Mouse (Mus musculus) forebrain, postnatal 0 days (tissue): ENCODE measurements at regions not wholly inside any gene's neighbourhood (a gene's known extent, or its start where the extent isn't known, plus 50 kb on each side); places are given as distances from the start of the nearest gene placed in this dataset.
A peak's percentile ranks its signal among the peaks of the same experiment; 100 is the strongest.

Source experiments
- ATAC-seq: fragments of 200-750 bp; cut with Nextera tagmentation; 2 replicates; pipeline ENCODE4 v1.8.0; 2017; ENCODE audit warnings: mild to moderate bottlenecking, moderate library complexity
- DNase-seq: peaks from one replicate; pipeline ENCODE4 v3.0.0-alpha.2; 2015
- H3K27ac ChIP-seq: fragments of 300-500 bp; sonication (generic); 2 replicates; pipeline ENCODE4 v1.5.1; 2014; ENCODE audit warnings: low read depth, mild to moderate bottlenecking, antibody characterized with exemption, low read length, moderate library complexity, mixed read lengths
- H3K27me3 ChIP-seq: fragments of 300-500 bp; sonication (generic); 2 replicates; pipeline ENCODE4 v1.6.1; 2014; ENCODE audit warnings: mild to moderate bottlenecking, low read length, mixed read lengths; ENCODE audit not compliant: insufficient read depth
- H3K36me3 ChIP-seq: fragments of 300-500 bp; sonication (generic); 2 replicates; pipeline ENCODE4 v1.6.1; 2014; ENCODE audit warnings: mild to moderate bottlenecking, moderate library complexity; ENCODE audit not compliant: insufficient read depth
- H3K4me1 ChIP-seq: fragments of 300-500 bp; sonication (generic); 2 replicates; pipeline ENCODE4 v1.6.1; 2014; ENCODE audit warnings: antibody characterized with exemption; ENCODE audit not compliant: insufficient read depth
- H3K4me2 ChIP-seq: fragments of 300-500 bp; sonication (generic); 2 replicates; pipeline ENCODE4 v1.6.1; 2014; ENCODE audit warnings: low read depth, mild to moderate bottlenecking, moderate library complexity
- H3K4me3 ChIP-seq: fragments of 300-500 bp; sonication (generic); 2 replicates; pipeline ENCODE4 v1.5.1; 2014; ENCODE audit warnings: low read depth, low read length, mixed read lengths
- H3K9ac ChIP-seq: fragments of 300-500 bp; sonication (generic); 2 replicates; pipeline ENCODE4 v1.6.1; 2014; ENCODE audit warnings: mild to moderate bottlenecking
- H3K9me3 ChIP-seq: fragments of 300-500 bp; sonication (generic); 2 replicates; pipeline ENCODE4 v1.6.1; 2016; ENCODE audit warnings: low read length
- CTCF ChIP-seq: sonication (generic); IDR thresholded peaks from 2 replicates; pipeline ENCODE4 v1.5.1; 2016; ENCODE audit warnings: antibody characterized with exemption, control low read depth, low read depth
- WGBS: fragments of 180-500 bp; shearing (Covaris S2); extraction: QIAGEN DNeasy Blood & Tissue Kit; methylation state at CpG from one replicate; pipeline ENCODE4 v1.1.7; 2014; 5-methylcytosine and 5-hydroxymethylcytosine counted together

DNA sequence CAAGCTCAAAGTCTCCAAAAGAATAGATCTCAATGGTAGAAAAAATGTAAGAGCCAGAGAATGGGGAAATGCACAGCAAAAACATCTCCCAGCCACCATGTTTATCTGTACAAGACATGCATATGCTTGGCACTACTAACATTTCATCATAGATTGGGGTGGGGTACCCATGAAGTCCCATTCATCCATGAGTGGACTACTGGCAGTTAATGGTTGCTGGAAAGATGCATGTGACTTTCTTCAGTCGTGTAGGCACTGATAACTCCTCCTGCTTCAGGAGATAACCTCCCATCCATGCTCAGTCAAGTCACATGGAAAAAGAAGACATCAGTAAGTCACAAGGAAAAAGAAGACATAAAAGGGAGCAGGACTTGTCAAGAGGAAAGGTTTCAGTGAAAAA is 65.3 kb downstream of the Lpar4 start:
- no peaks in the 10 kb centered on the region for H3K4me1 ChIP-seq
- H3K27me3 ChIP-seq, result no peaks in the 10 kb centered on the region
- WGBS, result 60% methylated on average over 1 of the region's 1 CpGs
- H3K9ac ChIP-seq, result no peak overlapping the region
- H3K4me2 ChIP-seq, result no peak overlapping the region
- no peak for DNase-seq
- H3K4me3 ChIP-seq, result no peak overlapping the region
- no peak for ATAC-seq
- no peak overlapping the region for H3K27ac ChIP-seq
- TF ChIP-seq CTCF, result no peak
- H3K9me3 ChIP-seq, result no peaks in the 10 kb centered on the region
- H3K36me3 ChIP-seq, result no peaks in the 10 kb centered on the region

DNA sequence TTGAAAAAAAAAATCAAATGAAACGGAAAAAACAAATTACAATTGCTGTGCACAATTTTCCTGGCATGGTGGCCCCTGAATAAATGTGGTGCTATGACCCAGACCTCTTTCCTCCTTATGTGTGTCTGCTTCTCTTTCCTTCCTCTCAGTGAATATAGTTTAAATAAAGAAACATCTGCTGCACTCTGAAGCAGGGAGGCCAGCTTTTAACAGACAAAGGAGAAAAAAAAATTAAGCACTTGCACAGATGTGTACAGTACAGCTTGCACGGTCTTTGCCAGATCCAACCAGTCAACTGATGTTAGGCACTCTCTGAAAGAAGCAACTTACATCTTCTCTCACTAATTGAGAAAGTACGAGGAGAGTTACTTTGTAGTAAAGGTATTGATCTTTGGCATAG is 66.4 kb downstream of the Lpar4 start:
- Histone ChIP-seq H3K27me3 (no peaks in the 10 kb centered on the region), H3K9ac (no peak overlapping the region), H3K4me2 (no peak overlapping the region), H3K27ac (no peak overlapping the region), H3K4me3 (no peak overlapping the region), H3K36me3 (no peaks in the 10 kb centered on the region), H3K4me1 (no peaks in the 10 kb centered on the region), H3K9me3 (no peaks in the 10 kb centered on the region)
- TF ChIP-seq CTCF, result no peak
- DNase-seq, result no peak
- 37% methylated on average over 3 of the region's 3 CpGs for WGBS
- no peak for ATAC-seq

DNA sequence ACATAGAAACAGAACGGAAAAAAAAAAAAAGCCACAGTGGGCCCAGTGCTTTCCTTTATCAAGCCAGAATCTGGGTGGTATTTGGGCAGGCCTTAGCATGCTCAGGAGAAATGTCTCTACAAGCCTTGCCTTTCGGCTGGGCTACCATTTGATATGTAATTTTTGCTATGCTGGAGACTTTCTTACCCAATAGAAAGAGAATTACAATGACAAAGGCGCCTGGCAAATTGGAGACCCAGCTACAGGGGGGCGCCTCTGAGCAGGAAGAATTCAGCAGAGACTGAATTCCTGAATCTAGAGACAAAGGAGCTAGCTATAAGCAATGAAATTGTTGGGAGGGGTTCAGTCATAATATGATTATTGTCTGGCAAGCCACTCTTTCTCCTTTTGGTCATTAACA is 67.4 kb downstream of the Lpar4 start:
- H3K4me2 ChIP-seq, result no peak overlapping the region
- no peak overlapping the region for H3K9ac ChIP-seq
- no peaks in the 10 kb centered on the region for H3K36me3 ChIP-seq
- DNase-seq (no peak), ATAC-seq (no peak)
- no peaks in the 10 kb centered on the region for H3K4me1 ChIP-seq
- no peak overlapping the region for H3K27ac ChIP-seq
- WGBS, result 21% methylated on average over 4 of the region's 4 CpGs
- H3K9me3 ChIP-seq, result no peaks in the 10 kb centered on the region
- TF ChIP-seq CTCF, result no peak
- no peaks in the 10 kb centered on the region for H3K27me3 ChIP-seq
- no peak overlapping the region for H3K4me3 ChIP-seq

DNA sequence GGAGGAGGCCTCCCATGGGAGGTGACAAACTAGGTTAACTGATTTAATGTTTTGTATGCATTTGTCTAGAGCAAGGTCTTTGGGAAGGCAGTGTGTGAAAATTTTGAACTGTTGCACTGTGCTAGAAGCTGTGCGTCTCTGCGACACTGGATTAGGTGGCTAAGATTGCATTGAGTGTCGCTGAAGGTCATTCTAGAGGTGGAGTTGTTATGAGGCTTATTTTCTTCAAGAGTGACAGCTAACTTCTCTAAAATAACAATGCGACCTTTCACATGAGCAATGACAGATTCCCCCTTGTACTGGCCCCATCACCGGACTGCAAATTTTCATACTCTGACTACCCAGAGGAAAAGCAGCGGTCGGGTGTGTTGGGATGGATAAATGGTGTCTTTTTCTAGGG is 83.8 kb upstream of the P2ry10 start:
- no peak for TF ChIP-seq CTCF
- Histone ChIP-seq H3K27ac (no peak overlapping the region), H3K9ac (no peak overlapping the region), H3K36me3 (no peaks in the 10 kb centered on the region), H3K4me1 (no peaks in the 10 kb centered on the region), H3K4me3 (no peak overlapping the region), H3K4me2 (no peak overlapping the region), H3K9me3 (no peaks in the 10 kb centered on the region), H3K27me3 (no peaks in the 10 kb centered on the region)
- DNase-seq (no peak), ATAC-seq (no peak)
- WGBS, result 65% methylated on average over 7 of the region's 7 CpGs

- H3K4me2 ChIP-seq, result no peak overlapping the region
- H3K9me3 ChIP-seq, result no peaks in the 10 kb centered on the region
- no peak overlapping the region for H3K27ac ChIP-seq
- ATAC-seq (no peak), DNase-seq (no peak)
- H3K9ac ChIP-seq, result no peak overlapping the region
- 37% methylated on average over 4 of the region's 4 CpGs for WGBS
- TF ChIP-seq CTCF, result no peak
- no peaks in the 10 kb centered on the region for H3K4me1 ChIP-seq
- no peaks in the 10 kb centered on the region for H3K27me3 ChIP-seq
- H3K36me3 ChIP-seq, result no peaks in the 10 kb centered on the region
- no peak overlapping the region for H3K4me3 ChIP-seq
Measured at GRCm38 (mm10) chrX:107008968-107009367, 79.3 kb upstream of the P2ry10 start.

DNA sequence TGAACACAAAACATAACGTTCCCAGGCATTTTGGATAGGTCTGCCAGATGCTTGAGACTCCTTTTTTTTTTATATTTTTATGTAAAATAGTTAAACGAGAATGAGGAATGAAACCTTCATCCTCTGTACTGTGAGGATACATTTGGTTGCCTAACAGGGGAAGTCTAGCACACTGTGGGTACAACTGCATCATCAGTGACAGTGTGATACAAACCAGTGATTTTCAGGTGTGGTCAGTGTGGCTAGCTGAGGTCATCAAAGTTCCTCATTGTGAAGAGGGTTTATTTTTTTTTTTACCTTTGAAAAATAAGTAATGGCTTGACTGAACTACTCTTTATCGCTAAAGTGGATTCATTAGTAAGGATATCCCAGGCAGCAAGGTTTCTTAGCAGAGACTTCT is 75.7 kb upstream of the P2ry10 start:
- Histone ChIP-seq H3K36me3 (no peaks in the 10 kb centered on the region), H3K4me3 (no peak overlapping the region), H3K27me3 (no peaks in the 10 kb centered on the region), H3K4me2 (no peak overlapping the region), H3K27ac (no peak overlapping the region), H3K9me3 (no peaks in the 10 kb centered on the region), H3K9ac (no peak overlapping the region), H3K4me1 (no peaks in the 10 kb centered on the region)
- 67% methylated on average over 3 of the region's 3 CpGs for WGBS
- DNase-seq, result no peak
- ATAC-seq, result no peak
- TF ChIP-seq CTCF, result no peak

DNA sequence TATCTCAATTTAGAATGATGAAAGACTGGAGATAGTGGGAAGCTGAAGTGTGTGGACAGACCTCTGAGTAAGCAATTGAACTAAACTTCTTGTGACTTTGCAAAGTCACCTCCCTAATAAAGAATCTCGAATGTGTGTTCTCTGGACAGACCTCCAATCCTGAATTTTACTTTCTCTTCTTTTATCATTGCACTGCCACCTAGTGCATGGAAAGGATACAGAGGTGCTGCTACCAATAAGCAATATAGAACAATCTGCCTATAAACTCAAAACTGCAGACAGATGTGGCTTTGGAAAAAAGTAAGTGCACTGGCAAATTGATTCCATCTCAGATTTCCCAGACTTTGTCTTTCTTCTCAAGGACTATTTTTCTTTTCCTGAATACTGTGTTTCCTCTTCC is 73.0 kb upstream of the P2ry10 start:
- no peak for ATAC-seq
- no peaks in the 10 kb centered on the region for H3K36me3 ChIP-seq
- no peaks in the 10 kb centered on the region for H3K4me1 ChIP-seq
- no peak overlapping the region for H3K4me3 ChIP-seq
- H3K4me2 ChIP-seq, result no peak overlapping the region
- 12% methylated on average over 1 of the region's 1 CpGs for WGBS
- no peak overlapping the region for H3K27ac ChIP-seq
- peak; percentile 12 for DNase-seq
- TF ChIP-seq CTCF, result peak; percentile 49
- no peaks in the 10 kb centered on the region for H3K27me3 ChIP-seq
- H3K9me3 ChIP-seq, result no peaks in the 10 kb centered on the region
- H3K9ac ChIP-seq, result no peak overlapping the region

DNA sequence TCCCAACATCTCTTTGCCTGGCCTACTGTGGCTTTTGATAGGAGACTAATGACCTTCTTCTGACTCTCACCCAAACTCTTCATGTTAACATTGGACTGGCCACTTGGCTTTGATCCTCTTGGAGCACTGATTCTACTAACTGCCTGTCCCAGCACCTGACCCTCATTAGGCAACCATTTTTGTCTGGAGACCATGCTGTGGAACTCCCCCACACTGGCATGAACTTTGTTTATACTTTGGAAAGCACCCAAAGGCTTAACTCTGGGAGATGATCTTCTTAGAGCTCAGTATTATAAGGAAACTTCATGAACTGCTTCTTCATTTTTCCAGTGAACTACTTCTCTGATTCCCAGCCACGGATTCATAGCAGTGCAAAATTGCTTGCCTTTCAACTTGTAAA is 56.6 kb upstream of the P2ry10 start:
- WGBS, result 89% methylated on average over 1 of the region's 1 CpGs
- Histone ChIP-seq H3K9ac (no peak overlapping the region), H3K36me3 (no peaks in the 10 kb centered on the region), H3K9me3 (no peaks in the 10 kb centered on the region), H3K27ac (no peak overlapping the region), H3K4me1 (no peaks in the 10 kb centered on the region), H3K27me3 (no peaks in the 10 kb centered on the region), H3K4me2 (no peak overlapping the region), H3K4me3 (no peak overlapping the region)
- DNase-seq, result no peak
- TF ChIP-seq CTCF, result no peak
- ATAC-seq, result no peak
